Mouse (Mus musculus) megakaryocyte, adult 5-6 weeks (primary cell): ENCODE data around the gene Foxp1. TPM values are rescaled to one million over a fixed set of nuclear protein-coding genes. Genes with fewer than 3 reads are reported as not detected.

Source experiments
- ATAC-seq: 2 replicates; pipeline ENCODE4 v1.8.0; 2016; ENCODE audit warnings: mild to moderate bottlenecking, inconsistent platforms; ENCODE audit not compliant: poor library complexity, severe bottlenecking
- total RNA-seq, 2 experiments: library from RNA; stranded (forward) in 1 of 2; stranded (reverse) in 1 of 2; fragments of 153-499, 151-499 nt in 1 of 2; fragments of 221-1000, 200-1000 nt in 1 of 2; gene quantifications; 2 replicates each; pipeline versions ENCODE4 v1.2.3 to v1.2.4; 2015 to 2017

Foxp1 gene
- total RNA-seq (2015) (85.2 and 92.7 TPM in 2 replicates), total RNA-seq (2017) (59.5 and 68.6 TPM in 2 replicates)

DNA sequence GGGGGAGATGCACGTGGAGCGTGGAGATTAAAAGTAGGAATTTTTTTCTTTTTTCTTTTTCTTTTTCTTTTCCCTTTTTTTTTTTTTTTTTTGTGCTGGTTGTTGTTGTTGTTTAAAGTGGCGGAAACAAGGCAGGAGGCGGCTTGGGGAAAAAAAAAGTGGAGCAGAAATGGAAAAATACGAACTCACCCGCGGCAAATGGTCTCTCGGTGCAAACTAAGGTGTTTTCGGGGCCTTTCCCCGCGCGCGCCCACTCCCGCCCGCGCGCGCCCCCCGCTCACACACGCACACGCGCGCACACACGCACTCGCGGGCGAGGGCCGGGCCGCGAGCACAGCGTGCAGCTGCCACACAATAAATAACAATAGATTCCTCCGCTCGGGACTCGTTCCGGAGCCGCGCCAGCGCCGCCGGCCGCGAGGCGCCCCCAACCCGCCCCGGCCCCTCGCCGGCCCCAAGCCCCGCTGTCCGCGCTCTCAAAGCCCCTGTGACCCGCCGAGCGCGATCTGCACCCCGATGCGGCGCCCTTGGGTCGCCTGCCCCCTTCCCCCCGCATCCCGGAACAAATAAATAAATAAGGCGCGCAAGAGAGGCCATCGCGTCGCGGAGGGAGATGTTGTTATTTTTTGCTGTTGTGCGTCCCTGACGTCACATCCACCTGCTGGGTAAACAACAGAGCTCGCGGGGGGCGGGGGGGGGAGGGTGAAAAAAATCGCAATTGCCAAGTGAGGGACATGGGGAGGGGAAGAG, at the start of gene Foxp1:
TSS of gene Foxp1 (minus strand) at position 363 of the 750 bp plus-strand sequence.
- peak; percentile 43 for ATAC-seq

DNA sequence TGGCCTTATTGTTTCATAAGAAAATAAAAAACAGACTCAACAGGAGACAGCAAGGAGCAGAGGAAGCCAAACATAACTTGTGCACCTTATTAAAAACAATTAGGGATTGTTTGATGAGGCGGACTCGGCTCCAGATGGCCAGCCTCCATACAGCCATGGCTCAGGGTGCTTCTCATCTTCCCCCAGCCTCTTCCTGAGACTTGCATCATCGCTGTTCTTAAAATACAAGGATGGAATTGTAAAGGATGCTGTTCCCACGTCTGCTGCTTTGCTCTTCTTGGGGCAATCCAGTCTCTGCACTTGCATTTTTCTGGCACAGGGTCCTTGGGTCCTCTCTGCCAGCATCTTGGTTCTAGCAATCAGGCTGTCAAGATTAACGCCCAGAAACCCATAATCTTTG, 49.5 kb upstream of the Foxp1 start:
- ATAC-seq = no peak

DNA sequence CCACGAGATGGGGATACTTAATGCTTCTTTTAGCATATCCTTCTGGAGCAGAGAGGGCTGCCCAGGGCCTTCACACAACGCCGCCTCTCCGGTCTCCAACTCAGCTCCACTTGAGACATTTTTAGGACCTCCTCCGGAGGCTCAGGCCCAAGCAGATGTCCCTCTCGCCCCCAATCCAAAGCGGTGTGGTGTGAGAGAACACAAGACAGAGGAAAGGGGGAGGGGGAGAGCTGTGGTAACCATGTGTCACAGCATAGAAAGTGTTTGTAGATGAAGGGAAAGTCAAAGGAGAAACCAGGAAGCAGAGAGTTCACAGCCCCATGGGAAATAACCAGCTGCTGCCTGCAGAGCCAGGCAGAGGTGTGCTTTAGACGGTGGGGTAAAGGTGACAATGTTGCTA, 44.4 kb upstream of the Foxp1 start:
- no peak for ATAC-seq

DNA sequence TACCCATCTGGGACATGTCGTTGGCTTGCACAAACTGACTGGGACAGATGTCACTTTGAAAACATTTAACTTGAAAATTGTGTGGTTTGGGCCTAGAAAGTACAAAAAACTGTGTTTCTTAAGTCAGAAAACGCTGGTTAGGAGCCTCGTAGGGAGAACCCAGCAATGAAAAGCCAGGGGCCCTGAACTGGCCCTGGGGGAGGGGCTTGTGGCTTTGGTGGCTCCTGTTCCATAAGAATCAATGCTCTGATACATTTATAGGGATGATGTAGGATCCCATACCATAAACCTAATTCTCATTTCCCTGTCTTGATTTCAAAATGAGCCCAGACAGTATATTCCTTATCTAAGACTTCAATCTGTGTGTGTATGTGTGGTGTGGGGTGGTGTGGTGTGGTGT, 42.2 kb upstream of the Foxp1 start:
- ATAC-seq = no peak

DNA sequence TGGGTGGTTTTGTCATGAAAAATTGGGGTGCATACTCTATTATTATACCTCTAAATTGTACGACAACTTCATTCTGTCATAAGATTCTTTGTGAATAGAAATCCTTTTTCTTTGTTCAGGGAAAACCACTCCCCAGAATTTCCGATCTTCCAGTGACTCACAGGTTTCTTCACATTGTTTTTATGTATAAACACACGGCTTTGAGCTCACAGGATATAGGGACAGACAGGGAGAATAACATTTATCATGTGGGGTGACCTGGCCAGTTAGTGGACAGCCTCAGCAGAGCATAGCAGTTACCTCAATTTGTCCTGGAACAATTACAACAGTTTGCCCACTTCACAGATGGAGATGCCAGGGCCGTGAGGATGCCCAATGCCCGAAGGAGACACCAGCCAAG, 34.4 kb upstream of the Foxp1 start:
- no peak for ATAC-seq

DNA sequence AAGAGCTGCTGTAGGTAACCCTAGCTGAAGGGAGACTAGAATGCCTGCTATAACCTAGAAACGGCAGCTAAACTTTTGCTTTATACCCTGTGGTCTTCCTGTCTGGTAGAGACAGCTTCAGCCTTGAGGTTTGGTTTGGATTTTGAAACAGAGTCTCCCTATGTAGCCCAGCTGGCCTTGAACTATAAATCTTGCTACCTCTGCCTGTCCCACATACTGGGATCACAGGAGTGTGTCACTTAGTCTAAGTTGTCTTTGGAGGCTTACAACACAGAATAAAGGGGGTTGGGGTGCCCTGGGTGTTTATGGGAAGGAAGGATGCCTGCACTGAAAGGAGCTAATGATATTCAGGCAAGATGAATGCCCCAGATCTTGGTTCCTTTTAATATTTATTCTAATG, 30.3 kb upstream of the Foxp1 start:
- ATAC-seq = no peak

DNA sequence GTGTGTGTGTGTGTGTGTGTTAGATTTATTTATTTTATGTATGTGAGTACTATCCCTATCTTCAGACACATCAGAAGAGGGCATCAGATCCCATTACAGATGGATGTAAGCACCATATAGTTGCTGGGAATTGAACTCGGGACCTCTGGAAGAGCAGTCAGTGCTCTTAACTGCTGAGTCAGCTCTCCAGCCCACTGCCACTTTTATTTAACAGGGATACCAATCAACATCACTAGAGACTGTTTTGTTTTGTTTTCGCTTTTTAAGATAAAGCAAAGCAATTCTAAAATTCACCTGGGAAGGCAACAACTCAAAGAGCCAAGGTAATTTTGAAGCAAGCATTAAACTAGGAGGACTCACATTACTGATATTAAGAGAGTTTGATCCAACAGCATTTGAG, 23.9 kb upstream of the Foxp1 start:
- ATAC-seq = no peak

DNA sequence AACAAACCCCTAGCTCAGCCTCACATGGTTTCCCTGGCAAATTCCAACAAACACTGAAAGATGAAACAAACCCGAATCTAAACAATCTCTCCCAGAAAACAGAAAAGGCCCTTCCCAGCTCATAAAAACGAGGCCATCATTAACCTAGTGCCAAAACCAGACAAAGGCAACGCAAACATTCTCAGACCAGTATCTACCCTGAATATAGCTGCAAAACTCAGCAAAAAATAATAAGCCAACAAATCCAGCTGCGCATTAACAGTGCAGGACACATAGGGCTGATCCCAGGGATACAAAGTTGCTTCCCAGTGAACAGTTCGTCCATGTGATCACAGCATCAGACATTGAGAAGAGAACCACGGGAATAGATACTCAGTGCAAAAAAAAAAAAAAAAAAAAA, 22.9 kb upstream of the Foxp1 start:
- no peak for ATAC-seq

DNA sequence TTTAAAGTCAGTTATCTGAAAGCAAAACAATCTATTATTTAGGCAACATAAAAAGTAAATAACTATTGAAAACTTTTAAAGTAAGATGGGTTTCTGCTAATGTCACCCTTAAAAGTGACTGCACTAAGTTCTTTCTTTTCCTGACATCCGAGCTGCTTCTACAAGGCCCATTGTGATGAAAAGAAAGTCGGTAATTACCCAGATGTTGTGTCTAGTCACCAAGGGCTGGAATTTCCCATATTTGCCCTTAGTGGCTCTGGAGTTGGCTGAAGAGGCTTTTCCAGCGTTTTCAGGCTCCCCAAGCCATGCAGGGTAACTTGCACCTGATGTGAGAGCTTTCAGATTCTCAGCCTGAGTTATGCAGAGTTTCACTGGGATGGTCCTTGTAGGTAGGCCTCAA, 18.6 kb upstream of the Foxp1 start:
- ATAC-seq = no peak

DNA sequence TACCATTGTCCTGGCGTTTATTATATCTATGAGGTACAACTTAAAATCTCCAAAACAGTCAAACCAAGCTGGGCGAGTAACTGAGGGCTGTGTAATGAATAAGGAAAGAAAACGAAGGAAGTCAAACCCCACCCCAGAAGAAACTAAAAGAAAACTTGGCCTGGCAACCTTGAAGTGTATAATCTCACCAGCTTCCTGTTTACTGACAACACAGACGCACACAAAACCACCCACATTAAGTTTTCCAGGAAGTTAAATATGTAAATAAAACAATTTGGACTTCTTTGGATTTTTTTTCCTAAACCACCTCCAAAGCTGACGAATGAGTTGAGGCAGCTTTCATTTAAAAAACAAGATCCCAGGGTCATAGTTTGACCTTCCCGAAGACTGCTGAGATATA, 18.1 kb upstream of the Foxp1 start:
- ATAC-seq = no peak

DNA sequence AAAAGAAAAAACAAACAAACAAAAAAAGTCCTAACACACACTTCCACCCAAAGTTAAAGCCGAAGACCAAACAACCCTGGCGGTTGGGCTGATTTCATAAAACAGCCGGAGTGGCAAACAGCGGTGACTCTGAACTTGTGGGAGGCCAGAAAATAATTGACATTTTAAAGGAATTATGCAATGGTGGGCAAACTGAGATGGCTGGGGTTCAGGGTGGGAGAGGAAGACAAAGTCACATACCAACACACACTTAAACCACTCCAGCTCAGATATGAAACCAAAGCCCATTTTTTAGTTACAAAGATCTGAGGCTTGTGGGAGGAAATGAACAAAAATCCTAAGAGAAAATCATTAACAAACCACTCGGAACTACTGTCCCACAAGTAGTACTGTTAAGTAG, 17.6 kb upstream of the Foxp1 start:
- no peak for ATAC-seq

DNA sequence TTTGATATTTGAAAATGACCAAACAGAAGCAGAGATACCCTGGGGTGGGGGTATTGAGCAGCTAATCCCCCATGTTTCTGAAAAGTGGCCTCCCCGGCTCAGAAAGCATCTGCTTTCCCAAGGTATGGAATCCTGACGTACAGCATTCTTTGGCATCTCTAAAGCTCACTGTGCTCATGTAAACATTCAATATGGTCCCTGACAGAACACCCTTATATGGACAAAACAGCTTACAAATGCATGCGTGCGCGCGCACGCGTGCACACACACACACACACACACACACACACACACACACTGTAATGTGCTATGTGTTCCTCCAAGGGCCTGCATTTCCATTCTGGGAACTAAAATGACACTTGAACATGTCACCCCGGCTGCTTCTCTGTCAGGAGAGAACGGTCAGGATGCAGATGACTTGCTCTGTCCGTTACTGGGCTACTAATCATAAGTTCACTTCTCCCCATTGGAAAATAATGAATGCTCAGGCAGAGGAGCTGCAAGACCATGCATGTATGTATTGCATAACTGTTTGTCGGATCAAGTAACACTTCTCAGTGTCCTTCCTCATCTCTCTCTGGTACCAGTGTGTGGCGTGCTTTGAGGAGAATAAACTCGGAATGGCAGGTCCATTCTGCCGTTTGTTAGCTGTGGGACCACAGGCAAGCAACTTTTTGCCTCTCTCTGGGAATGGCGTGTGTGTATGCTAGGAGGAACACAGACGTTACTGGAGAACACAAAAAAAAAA, 15.8 kb upstream of the Foxp1 start:
- ATAC-seq = peak; percentile 57

DNA sequence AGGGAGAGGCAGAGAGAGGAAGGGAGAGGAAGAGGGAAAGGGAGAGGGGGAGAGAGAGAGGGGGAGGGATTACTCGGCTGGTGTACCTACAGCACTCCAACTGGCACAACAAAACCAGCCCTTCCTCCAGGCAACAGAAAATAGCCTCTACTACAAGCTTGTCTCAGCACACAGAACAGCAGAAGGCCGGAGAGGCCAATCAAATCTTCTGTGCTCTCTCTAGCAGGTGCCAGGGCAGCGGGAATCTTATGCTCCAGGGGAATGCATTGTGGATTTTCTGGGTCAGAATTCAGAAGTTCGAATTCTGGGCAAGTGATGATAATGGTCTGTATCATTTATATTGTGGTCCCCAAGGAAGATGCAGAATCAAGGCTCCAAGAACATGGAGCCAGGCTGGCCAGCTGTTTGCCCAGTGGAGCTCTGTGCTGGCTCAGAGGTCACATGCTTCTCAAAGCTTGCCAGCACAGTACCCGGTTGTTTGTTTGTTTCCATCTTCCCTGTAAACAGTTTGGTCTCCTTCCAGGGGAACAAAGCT, 11.8 kb upstream of the Foxp1 start:
- ATAC-seq = no peak

DNA sequence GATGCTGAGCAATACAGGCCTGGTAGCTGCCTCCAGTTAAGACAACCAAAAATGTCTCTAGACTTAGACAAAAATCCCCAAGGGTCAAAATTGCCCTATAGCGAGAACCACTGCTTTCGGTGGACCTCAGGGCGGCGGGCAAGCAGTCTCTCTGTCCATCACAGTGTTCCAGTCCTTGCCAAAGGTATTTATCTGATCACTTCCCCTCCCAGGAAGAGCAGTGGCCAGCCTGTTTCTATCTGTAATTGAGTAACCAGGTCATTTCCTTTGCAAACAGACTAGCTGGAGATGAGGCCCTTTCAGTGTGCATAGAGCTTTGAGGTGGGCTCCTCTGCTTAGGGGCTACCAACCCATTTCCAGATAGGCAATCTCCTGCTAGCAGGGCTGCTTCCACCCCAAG, 9.9 kb upstream of the Foxp1 start:
- peak; percentile 39; the same call in 1 of the 2 replicates for ATAC-seq

DNA sequence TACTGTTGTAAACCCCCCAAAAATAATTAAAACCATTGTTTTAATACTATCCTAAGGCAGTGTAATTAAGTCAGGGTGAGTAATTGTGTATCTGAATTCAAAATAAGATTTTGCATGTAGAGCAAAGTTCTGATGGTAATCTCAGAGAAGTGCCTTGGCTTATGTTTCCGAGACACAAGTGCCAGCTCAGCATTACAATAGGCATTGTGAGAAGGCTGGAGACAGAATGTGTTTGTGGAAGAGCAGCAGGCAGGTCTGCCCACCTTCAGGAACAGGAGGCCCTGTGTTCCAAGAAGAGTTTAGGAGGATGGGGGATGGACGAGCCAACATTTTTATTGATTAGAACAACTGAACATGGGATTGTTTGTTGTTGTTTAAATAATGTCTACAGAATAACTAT, 6.5 kb upstream of the Foxp1 start:
- no peak for ATAC-seq

DNA sequence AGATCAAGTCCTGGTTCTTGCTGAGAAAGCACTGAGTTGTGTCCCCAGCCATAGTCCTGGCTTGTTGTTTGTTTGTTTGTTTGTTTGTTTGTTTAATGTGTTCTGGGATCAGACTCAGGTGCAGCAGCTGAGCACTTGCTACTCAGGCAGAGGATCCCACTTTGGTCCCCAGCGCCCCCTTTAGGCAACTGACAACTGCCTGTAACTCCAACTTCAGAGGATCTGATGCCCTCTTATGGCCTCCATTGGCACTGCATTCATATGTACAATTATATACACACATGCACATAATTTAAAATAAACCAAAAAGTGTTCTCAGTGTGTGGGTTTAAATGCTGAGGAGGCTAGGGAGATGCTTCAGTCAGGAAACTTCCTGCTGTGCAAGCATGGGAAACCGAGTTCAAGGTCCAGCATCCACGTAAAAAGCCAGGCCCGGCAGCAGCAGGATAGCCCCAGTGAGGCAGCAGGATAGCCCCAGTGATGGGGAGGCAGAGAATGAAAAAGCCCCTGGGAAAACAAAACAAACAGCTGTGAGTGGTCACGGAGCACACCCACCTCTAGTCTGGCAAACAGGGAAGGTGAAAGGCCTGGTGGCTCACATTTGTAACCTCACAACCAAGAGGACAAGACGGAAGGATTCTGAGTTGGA, 5.1 kb upstream of the Foxp1 start:
- no peak for ATAC-seq

DNA sequence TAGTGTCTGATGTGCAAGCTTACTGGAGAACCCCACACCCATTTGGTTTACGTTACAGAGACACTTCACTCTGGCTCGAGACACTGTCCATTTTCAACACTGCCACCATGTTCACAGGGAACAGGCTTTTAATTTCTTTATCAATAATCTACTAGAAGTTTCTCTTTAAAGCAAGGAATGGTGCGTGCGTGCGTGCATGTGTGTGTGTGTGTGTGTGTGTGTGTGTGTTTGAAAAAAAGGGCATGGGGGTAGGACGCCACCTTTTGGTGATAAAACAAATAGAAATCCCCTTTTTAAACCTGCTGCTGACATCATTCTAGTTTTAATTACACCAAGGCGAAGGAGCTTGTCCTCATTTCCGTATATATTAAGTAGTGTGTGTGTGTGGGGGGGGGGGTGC, 2.8 kb upstream of the Foxp1 start:
- ATAC-seq = no peak

DNA sequence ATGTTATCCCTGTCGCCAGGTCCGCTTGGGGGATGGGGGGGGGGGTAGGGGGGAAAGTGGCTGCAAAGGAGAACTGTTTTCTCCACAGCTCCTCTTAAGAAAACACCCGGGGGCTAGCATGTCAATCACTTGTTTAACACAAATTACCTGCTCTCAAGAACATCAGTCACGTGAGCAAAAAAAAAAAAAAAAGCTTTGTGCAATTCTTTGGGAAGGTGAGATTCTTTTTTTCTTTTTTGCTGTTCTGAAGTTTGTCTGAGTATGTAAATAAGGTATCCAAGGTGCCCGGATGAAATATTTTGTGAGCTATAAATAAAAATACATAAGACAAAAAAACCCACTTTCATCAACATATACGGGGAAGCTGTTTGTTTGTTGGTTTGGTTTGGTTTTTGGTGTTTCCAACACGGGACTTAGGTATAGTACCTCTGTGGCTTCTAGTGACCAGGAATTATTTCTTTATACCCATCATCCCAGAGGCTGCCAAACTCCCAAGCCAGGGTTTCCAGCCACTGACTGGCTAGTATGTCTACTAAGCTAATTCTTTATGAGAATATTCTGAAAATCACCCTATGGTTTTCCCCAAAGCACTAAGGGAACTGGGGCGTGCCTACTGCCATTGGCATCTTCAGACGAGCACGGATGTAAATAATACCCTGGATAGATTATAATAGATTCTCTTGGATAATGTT, 1.3 kb upstream of the Foxp1 start:
- no peak for ATAC-seq

DNA sequence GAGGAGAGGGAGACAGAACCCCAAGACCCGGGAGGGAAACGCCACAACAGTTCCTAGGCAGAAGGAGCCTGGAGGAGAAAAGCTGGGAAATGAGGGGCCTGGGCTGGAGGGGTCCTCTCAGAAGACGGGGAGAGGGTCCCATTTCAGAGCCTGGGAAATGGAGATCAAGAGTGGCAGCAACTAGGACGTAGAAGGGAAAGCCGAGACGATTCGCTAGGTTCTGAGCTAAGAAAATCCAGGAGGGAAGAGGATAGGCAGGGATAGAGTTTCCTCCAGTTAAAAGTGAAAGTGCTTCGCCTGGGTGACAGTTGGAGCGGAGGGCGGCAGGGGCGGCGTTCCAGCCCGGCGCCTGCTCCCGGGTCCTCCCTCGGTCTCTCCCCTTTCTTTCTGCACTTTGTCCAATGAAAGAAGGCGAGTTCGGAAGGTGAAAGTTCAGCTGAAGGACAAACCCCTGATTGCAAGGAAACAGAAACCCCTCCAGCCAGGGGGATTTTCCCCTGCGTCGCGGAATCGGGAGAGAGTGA, 650 bp upstream of the Foxp1 start:
- peak; percentile 36 for ATAC-seq

DNA sequence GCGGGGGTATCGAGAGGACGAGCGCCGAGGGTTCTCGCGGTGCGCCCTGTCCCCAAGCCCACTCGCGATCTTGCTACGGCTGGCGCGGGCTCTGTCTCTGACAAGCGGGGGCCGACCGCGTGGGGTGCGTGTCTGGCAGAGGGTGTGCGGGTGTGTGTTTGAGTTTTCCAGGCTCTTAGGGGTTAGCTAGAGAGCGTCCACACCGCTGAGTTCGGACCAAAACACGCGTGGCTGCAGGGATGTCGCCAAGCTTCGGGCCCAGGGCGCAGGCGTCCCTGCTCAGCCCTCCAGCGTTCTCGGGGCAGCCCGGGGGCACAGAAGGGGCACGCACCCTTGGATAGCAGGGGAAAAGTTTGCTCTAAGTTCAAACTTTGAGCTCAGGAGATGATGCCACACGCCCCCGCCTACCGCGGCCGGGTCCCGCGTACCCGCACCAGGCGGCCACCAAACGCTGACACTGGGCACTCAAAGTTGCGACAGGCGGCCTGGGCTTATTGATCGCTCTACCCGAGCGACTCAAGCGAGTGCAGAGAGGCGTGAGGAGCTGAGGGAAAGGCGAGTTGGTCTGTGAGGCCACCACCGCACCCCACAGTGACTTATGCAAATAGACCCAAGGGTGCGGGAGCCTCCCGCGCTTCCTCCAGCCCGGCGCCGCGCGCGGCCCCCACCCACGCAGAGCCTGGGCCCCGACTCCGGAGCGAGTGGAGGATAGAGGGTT, 721 bp downstream of the Foxp1 start:
- ATAC-seq = peak; percentile 23
